Mouse (Mus musculus) midbrain, embryonic 16.5 days (tissue): ENCODE results near the gene Hoxc11. TPM values are rescaled to one million over a fixed set of nuclear protein-coding genes. Genes with fewer than 3 reads are reported as not detected.

Source experiments
- ATAC-seq: fragments of 200-750 bp; cut with Nextera tagmentation; 2 replicates; pipeline ENCODE4 v1.8.0; 2017; ENCODE audit warnings: moderate TSS enrichment
- H3K27ac ChIP-seq: fragments of 300-500 bp; sonication (generic); 2 replicates; pipeline ENCODE4 v1.5.1; 2014; ENCODE audit warnings: mild to moderate bottlenecking, low read length, mixed read lengths
- H3K27me3 ChIP-seq: fragments of 300-500 bp; sonication (generic); 2 replicates; pipeline ENCODE4 v1.6.1; 2014; ENCODE audit warnings: low read depth, low read length, mixed read lengths; ENCODE audit not compliant: control insufficient read depth, insufficient read depth
- H3K36me3 ChIP-seq: fragments of 300-500 bp; sonication (generic); 2 replicates; pipeline ENCODE4 v1.6.1; 2014; ENCODE audit warnings: mild to moderate bottlenecking, low read length, moderate library complexity, mixed read lengths; ENCODE audit not compliant: control insufficient read depth, insufficient read depth
- H3K4me1 ChIP-seq: fragments of 300-500 bp; sonication (generic); 2 replicates; pipeline ENCODE4 v1.6.1; 2014; ENCODE audit warnings: mild to moderate bottlenecking, low read length, mixed read lengths; ENCODE audit not compliant: control insufficient read depth, insufficient read depth
- H3K4me2 ChIP-seq: fragments of 300-500 bp; sonication (generic); 2 replicates; pipeline ENCODE4 v1.6.1; 2014; ENCODE audit warnings: mild to moderate bottlenecking, low read length, mixed read lengths
- H3K4me3 ChIP-seq: fragments of 300-500 bp; sonication (generic); 2 replicates; pipeline ENCODE4 v1.5.1; 2014; ENCODE audit warnings: low read depth, mild to moderate bottlenecking, low read length, moderate library complexity, mixed read lengths
- H3K9ac ChIP-seq: fragments of 300-500 bp; sonication (generic); 2 replicates; pipeline ENCODE4 v1.6.1; 2014; ENCODE audit warnings: low read depth, low read length, mixed read lengths
- H3K9me3 ChIP-seq: fragments of 300-500 bp; sonication (generic); replicated peaks from 2 replicates; pipeline ENCODE4 v1.6.1; 2014; ENCODE audit warnings: mild to moderate bottlenecking, low read length, mixed read lengths; ENCODE audit not compliant: control insufficient read depth, poor library complexity, severe bottlenecking
- WGBS: fragments of 180-500 bp; shearing (Covaris S2); extraction: QIAGEN DNeasy Blood & Tissue Kit; methylation state at CpG from one replicate; pipeline ENCODE4 v1.1.7; 2014; 5-methylcytosine and 5-hydroxymethylcytosine counted together
- polyA plus RNA-seq: library from polyadenylated mRNA; unstranded; fragments of >200 nt; fragmentation: Nextera tagmentation; extraction: Ambion mirVana; gene quantifications from 2 replicates; pipeline ENCODE4 v1.2.1, GENCODE M21; 2015

Gene Hoxc11
- polyA plus RNA-seq, 1 experiment from 2014 or later: not detected

DNA sequence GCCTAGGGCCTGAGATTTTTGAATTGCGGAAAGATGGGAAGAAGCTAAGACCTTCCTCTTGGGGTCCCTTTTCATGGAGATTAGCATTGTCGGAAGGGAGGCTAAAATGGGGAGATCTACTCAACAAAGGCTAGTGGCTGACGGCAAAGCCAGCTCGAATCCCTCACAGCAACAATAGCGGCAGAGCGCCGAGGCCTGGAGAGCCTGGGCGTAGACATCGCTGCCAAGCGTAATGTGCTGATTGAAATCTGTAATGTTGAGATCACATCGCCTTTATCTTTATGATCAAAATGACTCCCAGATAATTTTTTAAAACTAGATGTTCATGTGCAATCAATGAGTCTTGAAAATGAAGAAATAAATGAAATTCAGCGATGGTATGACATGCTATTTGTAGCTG, 19.8 kb upstream of the Hoxc11 start:
- Histone ChIP-seq H3K4me2 (no peak overlapping the region), H3K9me3 (no peaks in the 10 kb centered on the region; the same call in 1 of the 2 replicates), H3K9ac (no peak overlapping the region), H3K4me1 (no peaks in the 10 kb centered on the region), H3K27ac (no peak overlapping the region), H3K4me3 (no peak overlapping the region), H3K36me3 (no peaks in the 10 kb centered on the region), H3K27me3 (peaks cover 96% of the 10 kb centered on the region)
- 1% methylated on average over 12 of the region's 12 CpGs for WGBS
- no peak for ATAC-seq

GRCm38 (mm10) chr15:102934897-102935296, 19.3 kb upstream of the Hoxc11 start:
- WGBS: 2% methylated on average over 25 of the region's 27 CpGs
- Histone ChIP-seq H3K4me3 (no peak overlapping the region), H3K4me1 (no peaks in the 10 kb centered on the region), H3K4me2 (no peak overlapping the region), H3K27ac (no peak overlapping the region), H3K27me3 (peaks cover 96% of the 10 kb centered on the region), H3K36me3 (no peaks in the 10 kb centered on the region), H3K9ac (no peak overlapping the region), H3K9me3 (no peaks in the 10 kb centered on the region; the same call in 1 of the 2 replicates)
- ATAC-seq: no peak

- peaks cover 96% of the 10 kb centered on the region for H3K27me3 ChIP-seq
- no peaks in the 10 kb centered on the region for H3K36me3 ChIP-seq
- ATAC-seq: no peak
- H3K4me3 ChIP-seq: no peak within 1 kb of the TSS
- H3K9me3 ChIP-seq: no peaks in the 10 kb centered on the region; the same call in 1 of the 2 replicates
- no peak within 1 kb of the TSS for H3K27ac ChIP-seq
- H3K4me2 ChIP-seq: no peak within 1 kb of the TSS
- WGBS: under 1% methylated on average over 31 of the region's 31 CpGs
- no peaks in the 10 kb centered on the region for H3K4me1 ChIP-seq
- no peak within 1 kb of the TSS for H3K9ac ChIP-seq
These were observed 17.8 kb upstream of the Hoxc11 start, which contains the start of gene Hoxc12 for GRCm38 (mm10) chr15:102936279-102936972. Gene Hoxc12, plus strand, starts transcription at chr15:102936757.

DNA sequence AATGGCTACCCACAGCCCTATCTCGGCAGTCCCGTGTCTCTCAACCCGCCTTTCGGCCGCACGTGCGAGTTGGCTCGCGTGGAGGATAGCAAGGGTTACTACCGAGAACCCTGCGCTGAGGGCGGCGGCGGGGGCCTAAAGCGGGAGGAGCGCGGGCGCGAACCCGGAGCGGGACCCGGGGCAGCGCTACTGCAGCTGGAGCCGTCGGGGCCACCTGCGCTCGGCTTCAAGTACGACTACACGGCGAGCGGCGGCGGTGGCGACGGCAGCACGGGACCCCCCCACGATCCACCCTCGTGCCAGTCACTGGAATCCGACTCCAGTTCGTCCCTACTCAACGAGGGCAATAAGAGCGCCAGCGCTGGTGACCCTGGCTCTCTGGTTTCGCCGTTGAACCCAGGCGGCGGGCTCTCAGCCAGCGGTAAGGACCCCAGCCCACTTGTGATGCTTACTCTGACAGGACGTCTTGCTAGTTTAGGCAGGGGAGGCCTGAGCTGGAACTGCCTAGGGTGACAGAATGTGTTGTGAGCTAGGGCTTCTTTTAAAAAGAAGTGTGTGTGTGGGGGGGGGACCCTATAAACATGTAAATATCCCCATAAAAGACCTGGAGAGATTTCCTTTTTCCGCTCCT, 17.1 kb upstream of the Hoxc11 start:
- WGBS: 1% methylated on average over 50 of the region's 50 CpGs
- no peak for ATAC-seq
- Histone ChIP-seq H3K4me1 (no peaks in the 10 kb centered on the region), H3K27ac (no peak overlapping the region), H3K9me3 (no peaks in the 10 kb centered on the region; the same call in 1 of the 2 replicates), H3K9ac (no peak overlapping the region), H3K4me3 (no peak overlapping the region), H3K27me3 (peaks cover 96% of the 10 kb centered on the region), H3K36me3 (no peaks in the 10 kb centered on the region), H3K4me2 (no peak overlapping the region)

DNA sequence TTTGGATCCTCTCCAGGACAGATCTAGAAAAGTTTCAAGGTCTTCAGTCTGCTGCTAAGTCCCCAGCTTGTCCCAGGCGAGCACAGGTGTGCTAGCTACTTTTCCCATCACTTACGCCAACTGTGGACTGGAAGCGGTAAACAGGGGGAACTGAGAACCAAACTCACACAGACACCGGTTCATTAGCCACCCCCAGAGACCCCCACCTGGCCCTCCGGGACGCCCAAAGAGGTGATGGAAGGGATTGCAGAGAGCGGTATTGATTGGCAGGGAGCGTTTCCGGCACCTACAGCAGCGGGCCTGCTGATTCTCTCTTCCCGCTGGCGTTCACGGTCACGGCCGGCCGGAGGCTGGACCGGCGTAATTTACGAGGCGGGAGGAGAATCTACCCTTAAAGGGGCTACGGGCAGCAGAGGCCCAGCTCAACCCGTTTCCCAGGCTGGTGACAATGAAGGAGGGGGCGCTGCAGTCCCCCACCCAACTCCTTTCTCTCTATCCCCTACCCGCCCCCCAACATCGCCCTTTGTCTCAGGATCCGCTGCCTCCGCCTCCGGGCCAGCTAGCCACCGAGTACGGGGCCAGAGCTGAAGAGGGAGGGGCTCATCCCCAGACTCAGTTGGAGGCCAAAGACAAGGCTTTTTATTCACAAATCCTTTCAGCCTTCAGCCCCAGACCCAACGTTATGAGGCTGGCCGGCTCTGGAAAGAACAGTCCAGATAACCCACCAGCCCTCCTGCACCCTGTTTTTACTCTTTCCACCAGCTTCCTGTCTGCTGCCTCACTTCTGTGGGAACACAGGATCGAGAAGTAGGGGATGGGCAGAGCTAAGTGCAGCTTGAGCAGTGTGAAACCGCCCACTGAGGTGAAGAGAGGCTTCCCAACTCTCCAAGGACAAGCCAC, 14.7 kb upstream of the Hoxc11 start:
- no peaks in the 10 kb centered on the region; the same call in 1 of the 2 replicates for H3K4me1 ChIP-seq
- WGBS: under 1% methylated on average over 33 of the region's 34 CpGs
- H3K27me3 ChIP-seq: peaks cover 89% of the 10 kb centered on the region
- H3K36me3 ChIP-seq: no peaks in the 10 kb centered on the region
- H3K9me3 ChIP-seq: no peaks in the 10 kb centered on the region; the same call in 1 of the 2 replicates
- H3K9ac ChIP-seq: no peak overlapping the region
- H3K4me3 ChIP-seq: no peak overlapping the region
- no peak for ATAC-seq
- no peak overlapping the region for H3K4me2 ChIP-seq
- H3K27ac ChIP-seq: no peak overlapping the region

- Histone ChIP-seq H3K36me3 (no peaks in the 10 kb centered on the region), H3K27me3 (peaks cover 91% of the 10 kb centered on the region), H3K4me3 (peak overlapping the region; percentile 10), H3K27ac (no peak overlapping the region), H3K4me1 (no peaks in the 10 kb centered on the region; the same call in 1 of the 2 replicates), H3K4me2 (peak overlapping the region; percentile 31; the same call in 1 of the 2 replicates), H3K9me3 (no peaks in the 10 kb centered on the region), H3K9ac (no peak overlapping the region)
- no peak for ATAC-seq
- under 1% methylated on average over 46 of the region's 53 CpGs for WGBS
These were observed 11.3 kb upstream of the Hoxc11 start for GRCm38 (mm10) chr15:102942739-102943467.

- ATAC-seq: no peak
- H3K36me3 ChIP-seq: no peaks in the 10 kb centered on the region
- H3K9ac ChIP-seq: no peak overlapping the region
- H3K9me3 ChIP-seq: no peaks in the 10 kb centered on the region
- no peak overlapping the region for H3K27ac ChIP-seq
- peaks cover 91% of the 10 kb centered on the region for H3K27me3 ChIP-seq
- no peaks in the 10 kb centered on the region; the same call in 1 of the 2 replicates for H3K4me1 ChIP-seq
- WGBS: 2% methylated on average over 5 of the region's 5 CpGs
- H3K4me2 ChIP-seq: no peak overlapping the region
- no peak overlapping the region for H3K4me3 ChIP-seq
These were observed 10.8 kb upstream of the Hoxc11 start for GRCm38 (mm10) chr15:102943468-102943813.

DNA sequence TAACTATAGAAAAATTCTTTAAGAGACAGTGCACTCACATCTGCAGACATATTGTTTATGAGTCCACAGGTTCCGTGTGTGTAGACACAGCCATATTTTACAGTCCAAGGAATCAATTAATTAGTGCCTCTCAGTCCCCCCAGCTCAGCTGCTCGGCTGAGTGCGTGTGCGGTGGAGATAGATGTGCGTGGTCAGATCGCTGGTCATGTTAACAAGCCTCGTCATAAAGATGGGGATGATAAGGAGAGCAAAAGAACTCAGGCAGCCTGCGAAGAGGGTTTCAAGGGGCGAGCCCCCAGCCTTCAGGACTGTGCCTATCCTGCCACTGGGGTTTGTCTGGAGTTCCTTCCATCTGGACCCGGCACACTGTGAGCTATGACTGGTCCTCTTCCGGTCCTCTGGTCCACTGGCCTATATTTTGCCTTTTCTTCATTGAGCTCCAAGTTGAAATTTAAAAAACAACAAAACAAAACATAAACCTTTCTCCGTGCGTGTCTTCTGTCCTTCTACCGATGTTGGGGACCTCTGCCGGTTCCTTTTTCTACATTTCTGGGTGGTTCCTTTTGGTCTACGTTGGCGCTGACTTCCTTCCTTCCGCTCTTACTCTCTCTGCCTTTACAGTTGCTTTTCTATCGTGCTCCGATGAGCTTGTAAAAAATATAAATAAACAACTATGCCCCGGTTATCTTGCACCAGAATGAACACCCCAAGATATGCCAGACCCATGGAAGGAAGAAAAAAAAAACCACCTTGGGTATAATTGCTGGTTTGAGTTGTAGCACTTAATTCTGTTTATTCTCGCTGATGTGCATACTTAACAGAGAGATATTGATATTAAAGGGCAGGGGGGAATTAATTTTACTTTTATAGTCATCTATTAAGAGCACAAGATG, 8.8 kb upstream of the Hoxc11 start:
- Histone ChIP-seq H3K9me3 (no peaks in the 10 kb centered on the region), H3K4me2 (no peak overlapping the region), H3K27me3 (peaks cover 88% of the 10 kb centered on the region), H3K4me1 (no peaks in the 10 kb centered on the region; the same call in 1 of the 2 replicates), H3K27ac (no peak overlapping the region), H3K36me3 (no peaks in the 10 kb centered on the region), H3K9ac (no peak overlapping the region), H3K4me3 (no peak overlapping the region)
- 11% methylated on average over 22 of the region's 22 CpGs for WGBS
- no peak for ATAC-seq
